Mouse (Mus musculus) myocyte (in vitro differentiated cells): ENCODE measurements at regions not wholly inside any gene's neighbourhood (a gene's known extent, or its start where the extent isn't known, plus 50 kb on each side); places are given as distances from the start of the nearest gene placed in this dataset.

Experiments
- H3K27me3 ChIP-seq: one replicate; pipeline ENCODE4 v1.6.1; 2011; ENCODE audit not compliant: control insufficient read depth, insufficient read depth, insufficient read length
- H3K36me3 ChIP-seq: one replicate; pipeline ENCODE4 v1.6.1; 2011; ENCODE audit not compliant: control insufficient read depth, insufficient read depth
- H3K4me2 ChIP-seq: one replicate; pipeline ENCODE4 v1.6.1; 2011; ENCODE audit warnings: low read depth, control low read depth
- H3K4me3 ChIP-seq: one replicate; pipeline ENCODE4 v1.5.1; 2011; ENCODE audit warnings: mild to moderate bottlenecking, control low read depth, moderate library complexity
- H3K79me2 ChIP-seq: one replicate; pipeline ENCODE4 v1.6.1; 2011; ENCODE audit not compliant: control insufficient read depth, insufficient read depth
- H3ac ChIP-seq: one replicate; pipeline ENCODE4 v1.6.1; 2011; ENCODE audit not compliant: control insufficient read depth, insufficient read length
- CEBPB ChIP-seq: IDR thresholded peaks from 2 replicates; pipeline ENCODE4 v1.6.1; 2011; ENCODE audit warnings: mild to moderate bottlenecking, moderate library complexity; ENCODE audit not compliant: poor library complexity, insufficient read depth, severe bottlenecking
- E2F4 ChIP-seq: IDR thresholded peaks from one replicate; pipeline ENCODE4 v1.6.1; 2011; ENCODE audit warnings: mild to moderate bottlenecking, control low read depth, moderate library complexity; ENCODE audit not compliant: insufficient read depth
- MAX ChIP-seq: IDR thresholded peaks from one replicate; pipeline ENCODE4 v1.6.1; 2011; ENCODE audit warnings: low read depth, mild to moderate bottlenecking, control low read depth
- MYOD1 ChIP-seq, 3 experiments: IDR thresholded peaks; one replicate each; pipeline ENCODE4 v1.6.1; 2011; ENCODE audit warnings: control low read depth in 2 of 3, low read depth in 2 of 3, mild to moderate bottlenecking in 2 of 3, moderate library complexity in 1 of 3; ENCODE audit not compliant: insufficient read length in 2 of 3, control insufficient read depth in 1 of 3
- MYOG ChIP-seq, 3 experiments: IDR thresholded peaks; one replicate each; pipeline ENCODE4 v1.6.1; 2011; ENCODE audit warnings: control low read depth in 2 of 3, low read depth in 2 of 3, mild to moderate bottlenecking in 2 of 3; ENCODE audit not compliant: insufficient read length in 2 of 3, control insufficient read depth in 1 of 3, insufficient read depth in 1 of 3
- POLR2A ChIP-seq: IDR thresholded peaks from one replicate; pipeline ENCODE4 v1.6.1; 2011; ENCODE audit warnings: low read depth, mild to moderate bottlenecking, control low read depth, moderate library complexity; ENCODE audit not compliant: insufficient read length
- POLR2AphosphoS2 ChIP-seq: IDR thresholded peaks from one replicate; pipeline ENCODE4 v1.6.1; 2011; ENCODE audit warnings: low read depth, control low read depth; ENCODE audit not compliant: insufficient read length
- REST ChIP-seq: IDR thresholded peaks from one replicate; pipeline ENCODE4 v1.6.1; 2011; ENCODE audit warnings: mild to moderate bottlenecking, control low read depth, moderate library complexity; ENCODE audit not compliant: insufficient read depth, insufficient read length
- SRF ChIP-seq: IDR thresholded peaks from one replicate; pipeline ENCODE4 v1.6.1; 2011; ENCODE audit warnings: low read depth; ENCODE audit not compliant: control insufficient read depth, insufficient read length
- TCF12 ChIP-seq: IDR thresholded peaks from one replicate; pipeline ENCODE4 v1.6.1; 2011; ENCODE audit warnings: mild to moderate bottlenecking, control low read depth; ENCODE audit not compliant: poor library complexity, insufficient read depth, severe bottlenecking
- TCF3 ChIP-seq: IDR thresholded peaks from one replicate; pipeline ENCODE4 v1.6.1; 2011; ENCODE audit warnings: low read depth, control low read depth; ENCODE audit not compliant: insufficient read length
- USF1 ChIP-seq: IDR thresholded peaks from one replicate; pipeline ENCODE4 v1.6.1; 2011; ENCODE audit warnings: low read depth, mild to moderate bottlenecking, control low read depth, moderate library complexity

DNA sequence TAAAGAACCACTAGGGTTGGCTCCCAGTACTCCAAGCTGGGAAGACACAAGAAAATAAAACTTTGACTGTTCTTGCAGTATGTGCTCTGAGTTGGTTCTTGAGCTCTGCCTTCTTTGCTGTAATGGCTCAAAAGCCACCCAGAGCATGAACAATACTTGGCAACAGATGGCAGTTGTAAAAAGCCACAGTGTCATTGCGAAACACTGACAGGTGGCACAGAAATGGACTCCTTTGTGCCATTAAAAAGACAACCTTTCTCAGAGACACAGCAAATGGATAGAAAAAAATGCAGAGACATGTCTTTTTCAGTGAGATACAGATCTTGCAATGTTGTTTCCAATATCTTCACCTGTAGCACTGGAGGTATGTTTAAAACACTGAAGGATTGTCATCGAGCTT is 1443.3 kb upstream of the Dsel start:
- Histone ChIP-seq H3ac (no peak overlapping the region), H3K4me3 (no peak overlapping the region), H3K36me3 (no peaks in the 10 kb centered on the region), H3K27me3 (no peaks in the 10 kb centered on the region), H3K79me2 (no peaks in the 10 kb centered on the region), H3K4me2 (peak overlapping the region; percentile 3)
- TF ChIP-seq MYOD1 (IDR thresholded peaks at IDR 0.05; ENCODE audit: control insufficient read depth in 1 of 3, insufficient read length in 2 of 3, low read depth in 2 of 3) = peak in 2 of 3 experiments; percentile 31 to 48
- TF ChIP-seq USF1 = no peak
- TF ChIP-seq POLR2A = no peak
- TF ChIP-seq POLR2AphosphoS2 = no peak
- no peak for TF ChIP-seq E2F4
- TF ChIP-seq MYOG (IDR thresholded peaks at IDR 0.05; ENCODE audit: control insufficient read depth in 1 of 3, insufficient read depth in 1 of 3, insufficient read length in 2 of 3, low read depth in 2 of 3) = peak in 1 of 3 experiments; percentile 32
- TF ChIP-seq CEBPB = peak; percentile 97
- TF ChIP-seq SRF = no peak

DNA sequence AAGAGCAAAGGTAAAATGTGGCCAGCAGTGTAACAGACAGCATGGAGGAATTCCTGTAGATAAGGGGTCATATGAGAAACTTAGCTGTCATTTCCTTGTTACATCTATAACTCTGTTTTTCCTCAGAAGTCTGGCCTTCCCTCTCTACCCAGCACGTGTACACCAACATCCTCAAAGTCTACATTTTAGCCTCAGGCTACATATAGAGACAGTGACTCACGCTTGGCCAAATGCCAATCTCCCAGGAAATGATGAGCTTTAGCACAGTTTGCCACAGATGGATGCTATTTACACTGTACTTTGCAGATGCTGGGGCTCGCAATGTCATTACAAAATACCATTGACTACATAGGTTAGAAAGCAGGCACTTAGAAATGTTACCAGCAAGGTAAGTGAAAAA is 1433.1 kb upstream of the Dsel start:
- TF ChIP-seq MYOG (IDR thresholded peaks at IDR 0.05; ENCODE audit: control insufficient read depth in 1 of 3, insufficient read depth in 1 of 3, insufficient read length in 2 of 3, low read depth in 2 of 3) (no peak), TCF3 (no peak), SRF (no peak), MAX (peak; percentile 68), USF1 (peak; percentile 44), TCF12 (no peak), E2F4 (no peak), CEBPB (no peak), MYOD1 (IDR thresholded peaks at IDR 0.05; ENCODE audit: control insufficient read depth in 1 of 3, insufficient read length in 2 of 3, low read depth in 2 of 3) (no peak), POLR2A (no peak)
- Histone ChIP-seq H3K4me2 (peak overlapping the region; percentile 30), H3K27me3 (no peaks in the 10 kb centered on the region), H3ac (no peak overlapping the region), H3K4me3 (no peak overlapping the region), H3K79me2 (no peaks in the 10 kb centered on the region), H3K36me3 (no peaks in the 10 kb centered on the region)

DNA sequence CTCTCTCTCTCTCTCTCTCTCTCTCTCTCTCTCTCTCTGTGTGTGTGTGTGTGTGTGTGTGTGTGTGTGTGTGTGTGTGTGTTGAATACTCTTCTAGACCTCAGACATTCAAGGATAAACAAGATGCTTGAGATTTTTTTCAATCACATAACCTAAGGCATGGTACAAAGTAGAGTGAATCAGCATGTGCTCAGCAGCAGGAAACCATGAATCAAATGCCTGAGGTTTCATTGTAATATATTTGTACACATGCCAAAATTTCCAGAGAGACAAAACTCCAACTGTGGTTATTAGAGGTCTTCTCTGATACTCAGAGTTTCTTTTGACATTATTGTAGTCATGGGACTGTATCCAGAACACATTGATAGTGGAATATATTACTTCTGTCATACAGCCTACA is 1423.5 kb upstream of the Dsel start:
- H3K36me3 ChIP-seq = no peaks in the 10 kb centered on the region
- H3K27me3 ChIP-seq = no peaks in the 10 kb centered on the region
- TF ChIP-seq E2F4 (no peak), MYOG (IDR thresholded peaks at IDR 0.05; ENCODE audit: control insufficient read depth in 1 of 3, insufficient read depth in 1 of 3, insufficient read length in 2 of 3, low read depth in 2 of 3) (no peak), USF1 (no peak), REST (no peak), POLR2AphosphoS2 (no peak), SRF (no peak), MYOD1 (IDR thresholded peaks at IDR 0.05; ENCODE audit: control insufficient read depth in 1 of 3, insufficient read length in 2 of 3, low read depth in 2 of 3) (no peak), TCF3 (no peak)
- H3K4me2 ChIP-seq = no peak overlapping the region
- H3ac ChIP-seq = no peak overlapping the region
- no peaks in the 10 kb centered on the region for H3K79me2 ChIP-seq
- H3K4me3 ChIP-seq = no peak overlapping the region

DNA sequence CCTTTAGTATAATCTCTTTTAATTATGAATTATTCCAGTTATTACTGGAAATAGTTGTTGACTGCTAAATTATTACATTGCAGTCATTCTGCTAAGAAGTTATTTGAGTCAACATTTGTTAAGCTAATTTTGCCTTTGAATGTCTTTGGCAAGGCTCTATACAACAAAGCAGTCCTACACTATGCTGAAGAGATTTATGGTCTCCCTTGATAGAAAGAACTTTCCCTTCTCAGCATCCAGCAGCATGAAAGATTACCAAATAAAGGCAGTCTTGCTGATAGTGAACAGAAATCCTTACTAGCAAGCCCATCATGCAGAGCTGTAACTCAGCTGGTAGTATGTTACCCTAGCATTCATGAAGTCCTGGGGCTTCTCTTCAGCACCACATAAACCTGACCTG is 1419.4 kb upstream of the Dsel start:
- H3ac ChIP-seq = no peak overlapping the region
- TF ChIP-seq SRF = no peak
- TF ChIP-seq POLR2AphosphoS2 = no peak
- TF ChIP-seq REST = no peak
- TF ChIP-seq POLR2A = no peak
- TF ChIP-seq TCF12 = no peak
- TF ChIP-seq MYOG (IDR thresholded peaks at IDR 0.05; ENCODE audit: control insufficient read depth in 1 of 3, insufficient read depth in 1 of 3, insufficient read length in 2 of 3, low read depth in 2 of 3) = no peak
- no peak for TF ChIP-seq E2F4
- TF ChIP-seq TCF3 = no peak
- TF ChIP-seq MYOD1 (IDR thresholded peaks at IDR 0.05; ENCODE audit: control insufficient read depth in 1 of 3, insufficient read length in 2 of 3, low read depth in 2 of 3) = no peak
- TF ChIP-seq CEBPB = no peak
- TF ChIP-seq MAX = no peak
- no peak for TF ChIP-seq USF1
- H3K36me3 ChIP-seq = no peaks in the 10 kb centered on the region
- no peaks in the 10 kb centered on the region for H3K79me2 ChIP-seq
- no peak overlapping the region for H3K4me3 ChIP-seq
- H3K4me2 ChIP-seq = no peak overlapping the region
- no peaks in the 10 kb centered on the region for H3K27me3 ChIP-seq

DNA sequence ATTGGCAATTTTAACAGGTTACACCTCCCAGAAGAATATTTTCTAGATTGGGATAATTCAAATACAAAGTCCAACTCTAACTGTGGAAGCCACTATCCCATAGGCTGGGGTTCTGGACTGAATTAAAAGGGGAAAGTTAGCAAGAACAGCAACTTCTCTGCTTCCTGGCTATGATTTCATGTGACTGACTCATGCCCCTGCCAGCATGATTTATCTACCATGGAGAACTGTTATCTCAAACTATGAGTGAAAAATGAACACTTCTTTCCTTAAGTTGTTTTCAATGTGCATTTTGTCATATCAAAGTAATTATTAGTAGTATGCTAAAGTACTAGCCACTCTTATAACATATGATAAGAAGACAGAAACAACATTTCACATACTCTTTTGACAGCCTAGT is 1394.7 kb upstream of the Dsel start:
- TF ChIP-seq TCF12 (no peak), USF1 (no peak), SRF (no peak), POLR2A (no peak), MAX (no peak), MYOD1 (IDR thresholded peaks at IDR 0.05; ENCODE audit: control insufficient read depth in 1 of 3, insufficient read length in 2 of 3, low read depth in 2 of 3) (no peak), REST (no peak)
- Histone ChIP-seq H3K27me3 (no peaks in the 10 kb centered on the region), H3K4me2 (no peak overlapping the region), H3ac (no peak overlapping the region), H3K36me3 (no peaks in the 10 kb centered on the region), H3K79me2 (no peaks in the 10 kb centered on the region), H3K4me3 (no peak overlapping the region)
